Mouse (Mus musculus): ENCODE measurements around the gene Camk1g. TPM values are rescaled to one million over a fixed set of nuclear protein-coding genes. Genes with fewer than 3 reads are reported as not detected.
A peak's percentile ranks its signal among the peaks of the same experiment; 100 is the strongest.

The Camk1g gene
- total RNA-seq, 2 experiments from 2014 or later = 38.1 to 38.2 TPM

GRCm38 (mm10) chr1:193334546-193334945 is 35.6 kb downstream of the Camk1g start:
- DNase-seq (ENCODE audit: low spot score in 2 of 2) = no peak

GRCm38 (mm10) chr1:193333776-193334175 is 36.3 kb downstream of the Camk1g start:
- DNase-seq (ENCODE audit: low spot score in 2 of 2) = no peak

DNA sequence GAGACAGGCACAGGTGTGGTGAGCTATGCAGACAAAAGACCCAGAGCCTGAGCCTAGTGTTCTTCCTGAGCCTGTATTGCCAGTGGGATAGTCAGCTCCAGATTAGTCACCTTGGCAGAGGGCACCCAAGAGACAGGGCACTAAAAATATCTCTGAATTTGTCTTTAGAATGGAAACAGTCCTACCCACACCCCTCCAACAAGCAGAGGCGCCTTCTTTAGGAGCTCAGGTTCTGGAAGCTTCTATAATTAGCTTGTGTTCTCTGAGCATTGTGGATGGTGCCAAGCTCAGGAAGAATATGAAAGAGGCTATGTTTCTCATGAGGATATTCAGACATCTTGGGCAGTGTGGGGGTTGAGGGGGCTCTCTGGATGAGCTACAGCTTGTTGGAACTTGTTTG is 37.4 kb downstream of the Camk1g start:
- DNase-seq (ENCODE audit: low spot score in 2 of 2) = peak in 1 of 2 experiments; percentile 35

DNA sequence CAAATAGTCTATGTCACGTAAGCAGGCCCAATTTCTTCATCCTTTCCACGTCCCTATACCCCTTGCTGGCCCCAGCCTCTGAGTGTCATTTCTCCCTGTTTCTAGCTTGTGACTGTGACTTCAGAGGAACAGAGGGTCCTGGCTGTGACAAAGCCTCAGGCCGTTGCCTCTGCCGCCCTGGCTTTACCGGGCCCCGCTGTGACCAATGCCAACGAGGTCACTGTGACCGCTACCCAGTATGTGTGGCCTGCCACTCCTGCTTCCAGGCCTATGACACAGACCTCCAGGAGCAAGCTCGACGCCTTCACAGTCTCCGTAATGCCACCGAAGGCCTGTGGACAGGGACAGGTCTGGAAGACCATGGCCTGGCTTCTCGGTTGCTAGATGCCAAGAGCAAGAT is 38.1 kb downstream of the Camk1g start:
- no peak for DNase-seq (ENCODE audit: low spot score in 2 of 2)

DNA sequence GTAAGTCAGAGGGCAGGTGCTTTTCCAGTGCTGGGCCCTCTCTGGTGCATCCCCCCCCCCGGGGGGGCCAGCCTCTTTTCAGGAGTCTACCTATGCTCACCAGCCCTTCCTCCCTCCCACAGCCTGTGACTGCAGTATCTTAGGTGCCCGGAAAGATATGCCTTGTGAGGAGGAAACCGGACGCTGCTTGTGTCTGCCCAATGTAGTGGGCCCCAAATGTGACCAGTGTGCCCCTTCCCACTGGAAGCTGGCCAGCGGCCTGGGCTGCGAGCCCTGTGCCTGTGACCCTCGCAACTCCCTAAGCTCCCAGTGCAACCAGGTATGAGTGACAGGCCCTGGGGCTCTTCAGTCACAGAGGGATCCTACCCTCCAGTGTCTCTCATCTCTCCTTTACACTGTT is 39.5 kb downstream of the Camk1g start:
- no peak for DNase-seq (ENCODE audit: low spot score in 2 of 2)

GRCm38 (mm10) chr1:193330172-193330571 is 39.9 kb downstream of the Camk1g start:
- DNase-seq (ENCODE audit: low spot score in 2 of 2) = peak; percentile 89 to 91

DNA sequence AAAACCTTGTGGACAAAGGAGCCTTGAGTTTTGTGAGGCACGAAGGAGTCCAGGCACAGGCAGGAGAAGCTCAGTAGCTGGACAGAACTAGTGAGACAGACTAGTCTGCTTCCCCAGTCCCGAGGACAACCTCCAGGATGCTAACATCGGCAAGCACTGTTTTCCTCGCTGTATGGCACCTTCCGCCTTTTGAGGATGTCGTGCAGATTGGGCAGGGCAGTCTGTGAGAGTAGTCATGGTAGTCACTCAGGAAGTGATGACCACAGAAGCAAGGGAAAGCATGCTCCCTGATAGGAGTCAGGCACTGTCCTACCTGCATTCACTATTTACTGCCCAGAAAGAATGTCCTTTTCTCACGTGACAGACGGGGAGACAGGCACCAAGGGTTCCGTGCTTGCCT is 40.5 kb downstream of the Camk1g start:
- DNase-seq (ENCODE audit: low spot score in 2 of 2) = no peak

- DNase-seq (ENCODE audit: low spot score in 2 of 2) = no peak
Observed at GRCm38 (mm10) chr1:193327686-193328085, 42.4 kb downstream of the Camk1g start.

GRCm38 (mm10) chr1:193327216-193327615 is 42.9 kb downstream of the Camk1g start:
- no peak for DNase-seq (ENCODE audit: low spot score in 2 of 2)

DNA sequence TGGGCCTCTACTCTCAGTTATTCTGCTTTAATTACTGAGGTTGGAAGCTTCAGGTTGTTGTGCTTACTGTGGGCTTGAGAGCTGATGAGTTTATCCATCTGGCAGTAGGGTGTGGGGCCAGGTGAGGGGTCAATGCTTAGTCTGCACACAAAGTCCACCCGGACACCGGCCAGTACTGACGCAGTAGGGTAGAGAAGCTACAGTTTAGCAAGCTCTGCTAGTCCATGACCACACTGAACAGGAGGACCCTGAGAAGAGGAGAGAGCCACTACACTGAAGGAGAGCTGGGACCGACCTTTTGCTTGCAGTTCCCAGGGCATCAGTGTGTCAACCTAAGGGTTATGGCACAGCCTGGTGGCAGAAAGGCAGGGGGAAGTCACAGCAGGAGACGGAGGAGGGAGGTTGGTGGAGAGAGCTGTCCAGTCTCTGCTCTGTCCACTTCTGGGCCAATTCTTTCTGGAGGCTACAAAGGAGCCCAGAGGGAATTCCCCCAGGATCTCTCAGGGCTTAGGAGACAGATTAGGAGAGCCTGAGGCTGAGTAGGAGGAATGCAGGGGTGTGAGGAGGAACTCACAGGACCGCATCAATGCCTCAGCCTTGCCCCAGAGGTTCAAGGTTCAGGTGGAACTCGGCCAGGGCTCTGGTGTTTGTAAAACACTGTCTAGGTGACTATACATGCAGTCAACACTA is 43.5 kb downstream of the Camk1g start:
- no peak for DNase-seq (ENCODE audit: low spot score in 2 of 2)

DNA sequence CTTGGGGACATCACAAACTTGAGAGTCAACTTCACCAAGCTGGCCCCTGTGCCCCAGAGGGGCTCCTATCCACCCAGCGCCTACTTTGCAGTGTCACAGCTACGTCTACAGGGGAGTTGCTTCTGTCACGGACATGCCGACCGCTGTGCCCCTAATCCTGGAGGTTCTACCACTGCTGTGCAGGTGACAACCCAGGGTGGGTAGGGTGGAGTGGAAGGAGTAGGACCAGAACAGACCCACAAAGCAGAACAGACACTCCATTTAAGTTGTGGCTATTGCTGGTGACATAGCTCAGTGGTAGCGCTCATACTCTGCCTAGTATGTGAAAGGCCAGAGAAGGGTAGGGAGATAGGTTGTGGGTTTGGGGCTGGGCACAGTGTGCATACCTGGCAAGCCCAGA is 44.2 kb downstream of the Camk1g start:
- no peak for DNase-seq (ENCODE audit: low spot score in 2 of 2)

- DNase-seq (ENCODE audit: low spot score in 2 of 2) = peak in 1 of 2 experiments; percentile 53
Observed at GRCm38 (mm10) chr1:193324224-193324623, 45.9 kb downstream of the Camk1g start.

DNA sequence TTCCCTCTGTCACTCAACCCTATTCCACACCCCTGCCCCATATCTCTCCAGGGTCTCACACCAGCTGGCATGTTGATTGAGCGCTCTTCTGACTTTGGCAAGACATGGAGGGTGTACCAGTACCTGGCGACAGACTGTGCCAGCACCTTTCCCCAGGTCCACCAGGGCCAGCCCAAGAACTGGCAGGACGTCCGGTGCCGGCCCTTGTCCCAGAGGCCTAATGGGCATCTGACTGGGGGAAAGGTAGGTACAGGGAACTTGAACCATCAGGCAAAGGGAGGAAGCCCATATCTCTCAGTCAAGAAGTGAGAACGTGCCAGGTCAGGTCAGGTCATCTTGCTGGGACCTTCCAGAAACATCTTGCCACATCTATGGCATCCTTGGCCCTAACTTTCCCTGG is 46.4 kb downstream of the Camk1g start:
- DNase-seq (ENCODE audit: low spot score in 2 of 2) = no peak

- peak in 1 of 2 experiments; percentile 34 for DNase-seq (ENCODE audit: low spot score in 2 of 2)
Observed at GRCm38 (mm10) chr1:193320398-193320797, 49.7 kb downstream of the Camk1g start.

DNA sequence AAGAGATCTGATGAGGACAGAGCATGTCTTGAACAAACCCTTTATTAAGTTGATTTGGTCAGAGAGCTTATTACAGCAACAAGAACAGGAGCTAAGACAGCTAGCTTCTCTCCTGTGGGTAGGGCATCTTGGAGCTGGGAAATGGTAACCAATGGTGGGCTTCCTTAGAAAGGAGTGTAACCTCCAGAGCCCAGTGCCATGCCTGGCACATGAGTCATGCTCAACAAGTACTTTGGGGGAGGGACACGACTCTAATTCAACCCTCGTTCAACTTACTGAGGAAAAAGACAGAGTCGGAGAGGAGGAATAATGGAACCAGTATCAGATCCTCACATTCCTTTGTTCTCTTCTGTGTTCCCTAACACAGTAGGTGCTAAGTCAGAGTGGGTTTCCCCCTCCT is 50.4 kb downstream of the Camk1g start:
- DNase-seq (ENCODE audit: low spot score in 2 of 2) = no peak

DNA sequence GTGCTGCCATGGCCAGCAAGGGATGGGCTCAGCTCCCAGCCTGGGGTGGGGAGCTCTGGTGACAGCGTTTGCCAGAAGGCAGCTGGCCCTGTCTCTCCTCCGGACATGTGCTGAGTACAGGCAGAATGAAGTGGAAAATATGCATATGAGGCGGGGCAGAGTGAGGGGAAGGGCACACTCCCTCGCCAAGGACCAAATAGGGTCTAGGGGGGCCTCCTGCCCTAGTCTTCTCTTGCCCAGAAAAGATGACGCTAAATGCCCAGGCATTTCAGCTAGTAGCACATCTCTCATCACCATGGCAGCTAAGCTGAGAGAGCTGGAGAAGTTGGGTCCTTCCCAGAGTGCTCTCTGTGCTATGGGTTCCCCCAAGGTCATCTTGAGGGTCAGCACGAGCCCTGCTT is 52.9 kb downstream of the Camk1g start:
- peak; percentile 26 to 45 for DNase-seq (ENCODE audit: low spot score in 2 of 2)

- no peak for DNase-seq (ENCODE audit: low spot score in 2 of 2)
Observed at GRCm38 (mm10) chr1:193316358-193316750, 53.7 kb downstream of the Camk1g start.

DNA sequence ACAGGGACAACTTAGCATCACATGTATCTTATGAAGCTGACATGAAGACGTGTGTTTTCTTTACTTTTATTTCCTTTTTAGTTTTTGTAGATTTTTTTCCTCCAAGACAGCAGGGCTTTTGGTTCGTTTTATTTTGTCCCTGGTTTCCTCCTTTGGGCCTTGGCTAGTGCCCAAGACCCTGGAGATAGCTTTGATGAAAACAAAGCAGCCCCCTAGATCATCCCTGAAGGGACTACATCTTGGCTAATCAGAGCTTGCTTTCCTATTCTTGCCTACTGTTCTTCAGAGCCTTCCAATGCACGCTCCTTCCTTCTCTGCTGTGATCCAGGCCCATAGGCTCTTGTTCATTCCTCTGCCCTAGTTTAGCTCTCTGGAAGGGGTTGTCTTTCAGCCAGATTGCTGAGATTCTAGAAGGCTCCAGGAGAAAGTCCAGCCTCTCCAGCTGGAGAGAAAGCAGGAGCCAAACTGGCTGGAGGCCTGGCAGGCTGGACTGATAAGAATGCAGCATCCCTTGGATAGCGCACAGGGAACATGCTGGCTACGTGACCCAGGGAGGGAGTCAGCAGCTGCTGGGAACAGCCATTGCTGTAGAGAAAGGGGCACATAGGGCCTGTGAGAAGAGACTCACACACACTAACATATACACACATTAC is 54.3 kb downstream of the Camk1g start:
- DNase-seq (ENCODE audit: low spot score in 2 of 2) = peak; percentile 44 to 65

DNA sequence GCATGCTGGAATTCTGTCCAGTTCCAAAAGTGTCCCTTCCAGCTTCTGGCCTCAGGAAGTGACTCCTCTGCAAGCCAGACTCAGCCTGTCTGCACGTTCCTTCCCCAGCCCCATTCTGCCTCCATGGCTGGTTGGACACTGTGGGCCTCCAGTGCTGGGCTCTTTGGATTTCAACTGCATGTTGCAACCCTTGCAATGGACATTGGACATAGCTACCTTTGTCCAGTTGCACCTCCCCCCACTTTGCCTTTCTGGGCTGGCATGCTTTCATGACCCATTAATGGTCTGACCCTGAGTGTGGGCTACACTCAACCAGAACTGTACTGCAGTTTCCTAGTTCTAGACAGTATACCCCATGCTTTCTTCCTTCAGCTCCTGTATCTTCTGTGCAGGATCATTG is 58.5 kb downstream of the Camk1g start:
- DNase-seq (ENCODE audit: low spot score in 2 of 2) = no peak

GRCm38 (mm10) chr1:193310519-193311085 is 59.5 kb downstream of the Camk1g start:
- DNase-seq (ENCODE audit: low spot score in 2 of 2) = no peak

GRCm38 (mm10) chr1:193309785-193310518 is 60.1 kb downstream of the Camk1g start:
- no peak for DNase-seq (ENCODE audit: low spot score in 2 of 2)

- DNase-seq (ENCODE audit: low spot score in 2 of 2) = no peak
Observed at GRCm38 (mm10) chr1:193306832-193307231, 63.3 kb downstream of the Camk1g start.

Measured in left cerebral cortex, adult 18-20 months (tissue).